ENCODE assay signal across 11 mouse cellular contexts in the genomic region with DNA sequence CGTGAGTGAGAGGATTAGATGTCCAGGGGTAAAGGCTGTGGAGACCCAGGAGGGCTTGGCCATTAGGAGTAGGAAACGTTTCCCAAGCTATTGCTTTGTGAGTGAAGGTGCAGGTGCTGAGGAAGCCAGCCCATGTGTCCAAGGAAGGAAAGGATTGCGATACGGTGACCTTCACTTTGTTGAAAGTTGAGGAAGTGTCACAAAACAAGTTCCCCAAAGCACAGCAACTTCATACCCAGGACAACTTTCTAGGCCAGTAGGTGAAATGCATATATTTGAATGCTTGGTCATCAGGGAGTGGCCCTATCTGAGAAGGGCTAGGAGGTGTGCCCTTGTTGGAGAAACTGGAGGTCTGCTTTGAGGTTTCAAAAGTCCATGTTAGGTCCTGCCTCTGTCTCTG.
"Had no signal": no experiment of that assay in that cellular context is flagged by ENCODE, and none has a peak within 500 bp of the region (broad histone marks: within the 10 kb centered on the region; RNA-seq: fewer than 3 reads in every experiment).

No protein-coding gene starts in this region.

- H3K4me1 ChIP-seq: midbrain, embryonic 15.5 days; neural tube, embryonic 13.5 days had no signal

- H3K27me3 ChIP-seq: megakaryocyte, embryonic 14.5 days; midbrain, embryonic 15.5 days; neural tube, embryonic 13.5 days had no signal

- H3K4me2 ChIP-seq: midbrain, embryonic 11.5 days; midbrain, embryonic 15.5 days; neural tube, embryonic 13.5 days had no signal

- DNase-seq: kidney, adult 8-10 months; kidney, postnatal 25 days; lung, adult 2 months; lung, postnatal 36 days; right cerebral cortex, postnatal 25 days; thymus, postnatal 4 days had no signal

- H3K9me3 ChIP-seq: megakaryocyte, embryonic 14.5 days; midbrain, embryonic 15.5 days; neural tube, embryonic 13.5 days had no signal

- H3K4me3 ChIP-seq: left cerebral cortex, adult 2 months; megakaryocyte, embryonic 14.5 days; midbrain, embryonic 15.5 days; neural tube, embryonic 13.5 days had no signal

- H3K27ac ChIP-seq: left cerebral cortex, adult 2 months; midbrain, embryonic 15.5 days; neural tube, embryonic 13.5 days had no signal

- H3K9ac ChIP-seq: midbrain, embryonic 15.5 days; neural tube, embryonic 13.5 days had no signal

- H3K36me3 ChIP-seq: midbrain, embryonic 15.5 days; neural tube, embryonic 13.5 days had no signal

- ATAC-seq: midbrain, embryonic 15.5 days had no signal
